Mouse (Mus musculus) kidney, embryonic 14.5 days (tissue): ENCODE measurements around the gene Ern2. TPM values are rescaled to one million over a fixed set of nuclear protein-coding genes. Genes with fewer than 3 reads are reported as not detected.
A peak's percentile ranks its signal among the peaks of the same experiment; 100 is the strongest.

Experiments
- ATAC-seq: fragments of 200-750 bp; cut with Nextera tagmentation; 2 replicates; pipeline ENCODE4 v1.8.0; 2017; ENCODE audit warnings: moderate number of reproducible peaks, mild to moderate bottlenecking, moderate TSS enrichment, moderate library complexity; ENCODE audit not compliant: low FRiP score, low TSS enrichment
- H3K27ac ChIP-seq: fragments of 300-500 bp; sonication (generic); 2 replicates; pipeline ENCODE4 v1.5.1; 2014; ENCODE audit warnings: low read depth, mild to moderate bottlenecking, low read length, moderate library complexity, mixed read lengths
- H3K27me3 ChIP-seq: fragments of 300-500 bp; sonication (generic); 2 replicates; pipeline ENCODE4 v1.6.1; 2014; ENCODE audit warnings: mild to moderate bottlenecking, low read length; ENCODE audit not compliant: control insufficient read depth, insufficient read depth
- H3K36me3 ChIP-seq: fragments of 300-500 bp; sonication (generic); 2 replicates; pipeline ENCODE4 v1.6.1; 2014; ENCODE audit warnings: low read length, mixed read lengths; ENCODE audit not compliant: control insufficient read depth, insufficient read depth
- H3K4me1 ChIP-seq: fragments of 300-500 bp; sonication (generic); 2 replicates; pipeline ENCODE4 v1.6.1; 2014; ENCODE audit warnings: low read length, mixed read lengths; ENCODE audit not compliant: control insufficient read depth, insufficient read depth
- H3K4me2 ChIP-seq: fragments of 300-500 bp; sonication (generic); replicated peaks from 2 replicates; pipeline ENCODE4 v1.6.1; 2014; ENCODE audit warnings: low read depth, mild to moderate bottlenecking, low read length
- H3K4me3 ChIP-seq: fragments of 300-500 bp; sonication (generic); 2 replicates; pipeline ENCODE4 v1.5.1; 2014; ENCODE audit warnings: mild to moderate bottlenecking, low read length
- H3K9ac ChIP-seq: fragments of 300-500 bp; sonication (generic); 2 replicates; pipeline ENCODE4 v1.6.1; 2014; ENCODE audit warnings: low read depth, mild to moderate bottlenecking, low read length, moderate library complexity
- H3K9me3 ChIP-seq: fragments of 300-500 bp; sonication (generic); 2 replicates; pipeline ENCODE4 v1.6.1; 2016; ENCODE audit warnings: low read length; ENCODE audit not compliant: control insufficient read depth
- WGBS: fragments of 180-500 bp; shearing (Covaris S2); extraction: QIAGEN DNeasy Blood & Tissue Kit; methylation state at CpG from one replicate; pipeline ENCODE4 v1.1.7; 2014; 5-methylcytosine and 5-hydroxymethylcytosine counted together
- polyA plus RNA-seq: library from polyadenylated mRNA; unstranded; fragments of >200 nt; fragmentation: Nextera tagmentation; extraction: Ambion mirVana; gene quantifications from 2 replicates; pipeline ENCODE4 v1.2.1, GENCODE M21; 2014

Gene Ern2
- polyA plus RNA-seq, 1 experiment from 2014 or later = not detected

DNA sequence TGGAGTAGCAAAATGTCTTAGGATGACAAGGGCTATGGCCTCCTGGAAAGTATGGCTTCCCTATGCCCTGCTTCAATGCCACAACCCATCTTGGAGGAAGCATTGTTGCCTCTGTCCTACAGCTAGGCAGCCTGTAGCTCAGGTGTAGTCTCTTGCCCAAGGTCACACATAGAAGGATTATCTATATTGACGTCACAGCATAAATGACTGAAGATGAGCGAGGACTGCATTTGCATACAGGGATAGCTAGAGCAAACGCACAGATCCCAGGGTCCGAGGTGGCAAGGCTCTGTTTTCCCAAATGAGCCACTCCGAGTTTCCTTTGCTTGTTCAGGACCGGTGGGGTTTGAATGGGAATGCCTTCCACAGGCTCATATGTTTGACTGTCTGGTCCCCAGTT is 15.3 kb downstream of the Ern2 start:
- no peak overlapping the region for H3K9ac ChIP-seq
- ATAC-seq = no peak
- 87% methylated on average over 6 of the region's 6 CpGs for WGBS
- no peak overlapping the region for H3K4me3 ChIP-seq
- H3K9me3 ChIP-seq = no peaks in the 10 kb centered on the region
- no peak overlapping the region for H3K4me2 ChIP-seq
- H3K27ac ChIP-seq = no peak overlapping the region
- H3K4me1 ChIP-seq = no peaks in the 10 kb centered on the region
- H3K27me3 ChIP-seq = no peaks in the 10 kb centered on the region
- peaks cover 50% of the 10 kb centered on the region for H3K36me3 ChIP-seq

DNA sequence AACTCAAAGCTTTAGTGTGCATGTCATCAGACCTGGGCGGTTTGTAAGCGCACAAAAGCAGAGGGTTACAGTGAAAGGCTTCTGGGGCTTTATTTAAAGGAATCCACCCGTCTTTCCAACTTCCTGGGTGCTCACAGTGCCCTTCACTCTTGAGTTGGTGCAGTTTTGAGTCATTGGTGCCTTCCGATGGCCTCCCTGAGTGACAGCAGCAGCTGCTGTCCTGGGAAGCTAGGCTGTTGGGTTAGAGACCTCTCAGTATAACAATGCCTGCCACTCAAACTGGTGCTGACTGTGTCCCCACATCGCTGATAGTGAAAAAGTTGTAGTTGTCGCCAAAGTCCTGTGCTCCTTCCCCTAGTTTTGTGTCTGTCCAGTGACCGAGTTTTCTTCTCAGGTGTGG is 18.8 kb downstream of the Ern2 start:
- Histone ChIP-seq H3K27ac (no peak overlapping the region), H3K4me1 (no peaks in the 10 kb centered on the region), H3K4me3 (no peak overlapping the region), H3K4me2 (no peak overlapping the region), H3K9ac (no peak overlapping the region), H3K9me3 (no peaks in the 10 kb centered on the region), H3K27me3 (no peaks in the 10 kb centered on the region), H3K36me3 (peaks cover 83% of the 10 kb centered on the region)
- ATAC-seq = no peak
- 88% methylated on average over 7 of the region's 7 CpGs for WGBS

DNA sequence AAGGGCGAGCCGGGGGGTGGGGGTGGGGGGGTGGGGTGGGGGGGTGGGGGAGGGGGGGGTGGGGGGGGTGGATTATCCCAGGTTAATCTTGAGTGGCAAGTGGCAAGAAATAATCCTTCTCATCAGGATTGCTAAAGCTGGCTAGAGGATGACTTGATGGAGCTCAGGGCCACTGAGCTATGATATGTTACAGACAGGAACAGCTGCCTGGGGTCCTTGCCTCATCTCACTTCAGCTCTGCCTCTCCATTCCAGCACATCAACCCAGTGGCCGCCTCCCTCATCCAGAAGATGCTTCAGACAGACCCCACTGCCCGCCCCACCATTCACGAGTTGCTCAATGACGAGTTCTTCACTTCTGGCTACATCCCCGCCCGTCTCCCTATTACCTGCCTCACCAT is 22.2 kb downstream of the Ern2 start:
- ATAC-seq = no peak
- no peaks in the 10 kb centered on the region for H3K27me3 ChIP-seq
- 92% methylated on average over 8 of the region's 8 CpGs for WGBS

DNA sequence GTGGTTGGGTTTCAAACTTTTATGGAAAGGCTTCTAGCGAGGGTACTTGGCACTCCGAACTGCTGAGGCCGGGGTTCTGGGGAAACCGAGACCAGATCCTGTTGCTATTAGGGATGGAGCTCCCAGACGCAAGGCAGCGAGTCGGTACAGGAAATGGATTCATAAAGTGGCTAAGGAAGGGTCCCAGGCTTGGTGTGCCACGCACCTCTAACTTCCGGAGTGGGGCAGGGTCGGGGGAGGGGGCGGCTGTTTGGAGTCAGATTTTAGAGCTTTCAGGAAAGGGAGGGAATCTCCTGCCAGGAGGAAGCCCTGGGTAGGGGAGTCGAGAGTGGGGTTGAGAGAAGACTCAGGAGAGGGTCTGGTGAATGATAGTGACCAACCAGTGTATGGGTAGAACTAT is 26.0 kb downstream of the Ern2 start:
- H3K36me3 ChIP-seq = peaks cover 40% of the 10 kb centered on the region
- peak overlapping the region; percentile 82 for H3K4me3 ChIP-seq
- peak overlapping the region; percentile 62 for H3K4me2 ChIP-seq
- ATAC-seq = no peak
- H3K27ac ChIP-seq = peak overlapping the region; percentile 78; the same call in 1 of the 2 replicates
- peaks cover 14% of the 10 kb centered on the region for H3K4me1 ChIP-seq
- H3K9ac ChIP-seq = peak overlapping the region; percentile 75
- no peaks in the 10 kb centered on the region for H3K9me3 ChIP-seq
- no peaks in the 10 kb centered on the region for H3K27me3 ChIP-seq
- under 1% methylated on average over 12 of the region's 12 CpGs for WGBS

More for the DNA sequence above, 22.2 kb downstream of the Ern2 start:
- Histone ChIP-seq H3K4me2 (no peak overlapping the region), H3K4me1 (peaks cover 7% of the 10 kb centered on the region), H3K4me3 (no peak overlapping the region), H3K27ac (no peak overlapping the region), H3K9ac (no peak overlapping the region), H3K9me3 (no peaks in the 10 kb centered on the region), H3K36me3 (peaks cover 77% of the 10 kb centered on the region)

DNA sequence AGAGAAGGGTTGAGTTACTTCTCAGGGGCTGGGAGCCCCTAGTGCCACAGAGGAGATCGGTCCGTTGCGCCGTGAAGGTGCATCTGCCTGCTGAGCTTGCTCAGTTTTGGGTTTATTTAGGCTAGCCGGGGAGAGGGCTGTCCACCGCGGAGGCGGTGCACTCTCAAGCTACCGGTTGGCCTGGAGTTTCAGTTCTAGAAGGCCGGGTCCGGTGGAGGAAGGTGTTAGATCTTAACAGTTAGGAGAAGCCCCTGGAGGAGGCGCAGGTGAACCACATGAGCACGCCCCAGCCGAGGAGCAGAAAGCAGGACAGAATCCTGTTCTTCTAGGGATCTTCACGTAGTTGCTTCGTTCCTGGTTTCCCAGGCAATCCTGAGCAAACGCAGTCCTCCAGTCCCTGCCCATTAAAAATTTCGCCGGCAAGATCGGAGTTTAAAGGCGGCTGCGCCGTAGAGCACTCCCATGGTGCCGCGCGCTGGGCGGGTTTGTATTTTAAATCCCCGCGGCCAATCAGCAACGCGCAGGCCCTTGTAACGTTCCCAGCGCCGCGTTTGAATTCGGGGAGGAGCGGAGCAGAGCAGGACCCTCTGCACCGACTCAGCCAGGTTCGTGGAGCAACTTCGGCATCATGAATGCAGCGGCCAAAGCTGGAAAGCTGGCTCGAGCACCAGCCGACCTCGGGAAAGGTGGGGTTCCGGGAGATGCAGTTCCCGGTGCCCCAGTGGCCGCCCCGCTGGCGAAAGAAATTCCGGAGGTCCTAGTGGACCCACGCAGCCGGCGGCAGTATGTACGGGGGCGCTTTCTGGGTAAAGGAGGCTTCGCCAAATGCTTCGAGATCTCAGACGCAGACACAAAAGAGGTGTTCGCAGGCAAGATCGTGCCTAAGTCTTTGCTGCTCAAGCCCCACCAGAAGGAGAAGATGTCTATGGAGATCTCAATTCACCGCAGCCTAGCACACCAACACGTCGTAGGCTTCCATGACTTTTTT is 26.8 kb downstream of the Ern2 start, which contains the start of gene Plk1:
Gene Plk1, plus strand, starts transcription at position 525 of the 988 bp plus-strand sequence.
- no peaks in the 10 kb centered on the region for H3K27me3 ChIP-seq
- peaks cover 14% of the 10 kb centered on the region for H3K4me1 ChIP-seq
- H3K4me3 ChIP-seq = peak within 1 kb of the TSS; percentile 82
- ATAC-seq = peak; percentile 93
- peak within 1 kb of the TSS; percentile 78 for H3K27ac ChIP-seq
- peak within 1 kb of the TSS; percentile 75 for H3K9ac ChIP-seq
- peak within 1 kb of the TSS; percentile 62 for H3K4me2 ChIP-seq
- under 1% methylated on average over 63 of the region's 63 CpGs for WGBS
- H3K36me3 ChIP-seq = peaks cover 32% of the 10 kb centered on the region
- H3K9me3 ChIP-seq = no peaks in the 10 kb centered on the region

DNA sequence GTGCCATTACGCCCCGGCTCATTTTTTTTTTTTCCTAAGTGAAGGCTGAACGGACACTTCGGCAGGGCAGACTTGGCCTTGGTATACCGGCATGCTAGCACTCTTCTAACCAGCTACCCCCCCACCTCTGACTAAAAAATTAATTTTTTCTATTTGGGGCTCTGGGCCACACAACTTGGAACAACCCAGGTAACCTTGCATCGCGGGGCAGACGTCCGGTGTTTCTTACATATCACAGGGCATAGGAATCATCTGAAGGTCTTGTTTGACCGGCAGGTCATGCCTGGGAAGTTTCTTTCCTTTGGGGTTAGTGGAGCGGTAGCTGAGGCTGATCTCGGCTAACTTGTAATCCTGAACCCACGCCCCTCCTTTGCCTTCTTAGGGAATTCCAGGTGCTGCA is 27.5 kb downstream of the Ern2 start:
- 8% methylated on average over 13 of the region's 13 CpGs for WGBS
- Histone ChIP-seq H3K27ac (peak overlapping the region; percentile 77), H3K36me3 (peaks cover 27% of the 10 kb centered on the region), H3K4me2 (peak overlapping the region; percentile 62), H3K9me3 (no peaks in the 10 kb centered on the region), H3K4me3 (peak overlapping the region; percentile 82), H3K9ac (peak overlapping the region; percentile 75), H3K27me3 (no peaks in the 10 kb centered on the region), H3K4me1 (peaks cover 14% of the 10 kb centered on the region)
- no peak; the same call in 1 of the 2 replicates for ATAC-seq

DNA sequence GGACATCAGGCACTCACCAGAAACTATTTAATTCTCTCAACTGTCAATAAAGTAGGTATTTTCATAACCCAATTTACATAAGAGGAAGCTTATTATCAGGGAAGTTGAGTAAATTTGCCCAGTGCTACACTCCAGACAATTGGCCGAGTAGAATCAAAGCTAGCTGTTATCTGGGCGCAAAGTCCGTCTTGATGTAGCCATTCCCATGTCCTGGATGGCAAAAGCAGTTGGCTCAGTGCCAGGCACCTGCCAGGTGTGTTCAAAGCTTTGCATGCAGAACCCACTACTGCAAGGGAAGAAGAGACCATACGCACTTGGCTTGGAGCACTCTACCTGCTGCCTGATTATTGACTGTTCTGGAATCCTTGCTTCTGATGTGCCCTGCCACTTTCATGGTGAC is 33.5 kb downstream of the Ern2 start:
- Histone ChIP-seq H3K4me1 (no peaks in the 10 kb centered on the region), H3K4me2 (no peak overlapping the region), H3K4me3 (no peak overlapping the region), H3K9ac (no peak overlapping the region), H3K27me3 (no peaks in the 10 kb centered on the region), H3K36me3 (peaks cover 22% of the 10 kb centered on the region; the same call in 1 of the 2 replicates), H3K27ac (no peak overlapping the region), H3K9me3 (no peaks in the 10 kb centered on the region)
- 83% methylated on average over 4 of the region's 4 CpGs for WGBS
- no peak for ATAC-seq

DNA sequence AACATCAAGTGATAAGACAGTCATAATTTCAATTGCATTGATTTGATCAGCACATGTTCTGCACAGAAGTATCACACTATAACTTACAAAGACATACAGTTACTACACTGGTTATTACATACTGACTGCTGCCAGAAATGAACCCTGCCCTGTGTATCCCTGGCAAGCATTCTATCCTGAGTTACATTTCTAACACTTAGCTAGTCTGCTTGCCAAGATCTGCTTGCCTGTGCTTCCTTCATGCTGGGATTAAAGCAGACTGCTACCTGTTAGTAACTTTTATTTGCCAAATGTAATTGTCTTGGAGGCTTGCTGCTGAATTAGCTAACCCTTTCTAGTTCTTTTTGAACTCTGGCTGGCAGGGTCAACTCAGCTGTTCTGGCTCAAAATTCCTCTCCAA is 45.0 kb downstream of the Ern2 start:
- Histone ChIP-seq H3K4me3 (no peak overlapping the region), H3K4me1 (no peaks in the 10 kb centered on the region), H3K27ac (no peak overlapping the region), H3K9ac (no peak overlapping the region), H3K9me3 (no peaks in the 10 kb centered on the region), H3K4me2 (no peak overlapping the region), H3K36me3 (peaks cover 83% of the 10 kb centered on the region), H3K27me3 (no peaks in the 10 kb centered on the region)
- ATAC-seq = no peak

DNA sequence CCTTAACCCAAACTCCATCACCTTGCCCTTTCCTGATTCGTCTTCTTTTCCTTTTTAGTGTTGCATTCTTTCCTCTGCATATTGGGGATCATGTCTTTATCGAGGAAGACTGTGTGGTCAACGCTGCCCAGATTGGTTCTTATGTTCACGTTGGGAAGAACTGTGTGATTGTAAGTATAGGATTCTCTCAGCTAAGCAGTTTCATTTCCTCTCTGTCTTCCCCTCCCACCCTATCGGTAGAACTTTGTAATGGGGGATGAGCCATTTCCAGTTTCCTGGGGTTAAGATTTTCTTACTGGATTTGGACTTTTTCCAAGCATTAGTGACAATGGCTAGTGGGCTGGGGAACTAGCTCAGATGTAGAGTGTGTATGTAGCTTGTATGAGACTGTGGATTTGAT is 47.8 kb downstream of the Ern2 start:
- Histone ChIP-seq H3K36me3 (peaks cover 76% of the 10 kb centered on the region), H3K4me3 (no peak overlapping the region), H3K27ac (no peak overlapping the region), H3K4me1 (0 out of 2 replicates have a peak, but pooled peaks cover 6% of the 10 kb centered on the region), H3K4me2 (no peak overlapping the region), H3K9me3 (no peaks in the 10 kb centered on the region), H3K9ac (no peak overlapping the region), H3K27me3 (no peaks in the 10 kb centered on the region)
- no peak for ATAC-seq
- WGBS = 95% methylated on average over 5 of the region's 5 CpGs
